Mouse (Mus musculus) kidney, embryonic 14.5 days (tissue): ENCODE results near the gene Dpy19l3. TPM values are rescaled to one million over a fixed set of nuclear protein-coding genes. Genes with fewer than 3 reads are reported as not detected.

ENCODE experiments used
- ATAC-seq: fragments of 200-750 bp; cut with Nextera tagmentation; 2 replicates; pipeline ENCODE4 v1.8.0; 2017; ENCODE audit warnings: moderate number of reproducible peaks, mild to moderate bottlenecking, moderate TSS enrichment, moderate library complexity; ENCODE audit not compliant: low FRiP score, low TSS enrichment
- H3K27ac ChIP-seq: fragments of 300-500 bp; sonication (generic); 2 replicates; pipeline ENCODE4 v1.5.1; 2014; ENCODE audit warnings: low read depth, mild to moderate bottlenecking, low read length, moderate library complexity, mixed read lengths
- H3K27me3 ChIP-seq: fragments of 300-500 bp; sonication (generic); 2 replicates; pipeline ENCODE4 v1.6.1; 2014; ENCODE audit warnings: mild to moderate bottlenecking, low read length; ENCODE audit not compliant: control insufficient read depth, insufficient read depth
- H3K36me3 ChIP-seq: fragments of 300-500 bp; sonication (generic); 2 replicates; pipeline ENCODE4 v1.6.1; 2014; ENCODE audit warnings: low read length, mixed read lengths; ENCODE audit not compliant: control insufficient read depth, insufficient read depth
- H3K4me1 ChIP-seq: fragments of 300-500 bp; sonication (generic); 2 replicates; pipeline ENCODE4 v1.6.1; 2014; ENCODE audit warnings: low read length, mixed read lengths; ENCODE audit not compliant: control insufficient read depth, insufficient read depth
- H3K4me2 ChIP-seq: fragments of 300-500 bp; sonication (generic); replicated peaks from 2 replicates; pipeline ENCODE4 v1.6.1; 2014; ENCODE audit warnings: low read depth, mild to moderate bottlenecking, low read length
- H3K4me3 ChIP-seq: fragments of 300-500 bp; sonication (generic); 2 replicates; pipeline ENCODE4 v1.5.1; 2014; ENCODE audit warnings: mild to moderate bottlenecking, low read length
- H3K9ac ChIP-seq: fragments of 300-500 bp; sonication (generic); 2 replicates; pipeline ENCODE4 v1.6.1; 2014; ENCODE audit warnings: low read depth, mild to moderate bottlenecking, low read length, moderate library complexity
- H3K9me3 ChIP-seq: fragments of 300-500 bp; sonication (generic); 2 replicates; pipeline ENCODE4 v1.6.1; 2016; ENCODE audit warnings: low read length; ENCODE audit not compliant: control insufficient read depth
- WGBS: fragments of 180-500 bp; shearing (Covaris S2); extraction: QIAGEN DNeasy Blood & Tissue Kit; methylation state at CpG from one replicate; pipeline ENCODE4 v1.1.7; 2014; 5-methylcytosine and 5-hydroxymethylcytosine counted together
- polyA plus RNA-seq: library from polyadenylated mRNA; unstranded; fragments of >200 nt; fragmentation: Nextera tagmentation; extraction: Ambion mirVana; gene quantifications from 2 replicates; pipeline ENCODE4 v1.2.1, GENCODE M21; 2014

The Dpy19l3 gene
- polyA plus RNA-seq, 1 experiment from 2014 or later: 41.3 TPM

- Histone ChIP-seq H3K4me2 (no peak overlapping the region), H3K27me3 (no peaks in the 10 kb centered on the region), H3K4me1 (no peaks in the 10 kb centered on the region), H3K36me3 (peaks cover 72% of the 10 kb centered on the region), H3K9me3 (no peaks in the 10 kb centered on the region), H3K4me3 (no peak overlapping the region), H3K27ac (no peak overlapping the region), H3K9ac (no peak overlapping the region)
- no peak for ATAC-seq
- 80% methylated on average over 6 of the region's 6 CpGs for WGBS
Measured at GRCm38 (mm10) chr7:35640072-35640471, 114.2 kb downstream of the Dpy19l3 start.

GRCm38 (mm10) chr7:35636874-35637273 lies 117.4 kb downstream of the Dpy19l3 start:
- Histone ChIP-seq H3K36me3 (peaks cover 52% of the 10 kb centered on the region), H3K4me1 (no peaks in the 10 kb centered on the region), H3K27me3 (no peaks in the 10 kb centered on the region), H3K9ac (no peak overlapping the region), H3K4me2 (no peak overlapping the region), H3K9me3 (no peaks in the 10 kb centered on the region), H3K27ac (no peak overlapping the region), H3K4me3 (no peak overlapping the region)
- ATAC-seq: no peak
- WGBS: 95% methylated on average over 9 of the region's 9 CpGs

GRCm38 (mm10) chr7:35636229-35636628 lies 118.0 kb downstream of the Dpy19l3 start:
- 66% methylated on average over 6 of the region's 6 CpGs for WGBS
- peaks cover 50% of the 10 kb centered on the region for H3K36me3 ChIP-seq

More at GRCm38 (mm10) chr7:35636229-35636628, 118.0 kb downstream of the Dpy19l3 start:
- Histone ChIP-seq H3K9ac (no peak overlapping the region), H3K4me2 (no peak overlapping the region), H3K27ac (no peak overlapping the region), H3K4me1 (no peaks in the 10 kb centered on the region), H3K27me3 (no peaks in the 10 kb centered on the region), H3K4me3 (no peak overlapping the region), H3K9me3 (no peaks in the 10 kb centered on the region)
- ATAC-seq: no peak

Other genes starting within 250 kb of the Dpy19l3 start
- 0.26 and 0.30 TPM in 2 replicates for gene Tdrd12, start 216.7 kb downstream of the Dpy19l3 start, polyA plus RNA-seq
- 63.7 and 65.5 TPM in 2 replicates for gene Nudt19, start 198.2 kb downstream of the Dpy19l3 start, polyA plus RNA-seq
- 0.17 and 0.28 TPM in 2 replicates for gene Rgs9bp, start 168.9 kb downstream of the Dpy19l3 start, polyA plus RNA-seq
- 15.0 and 37.4 TPM in 2 replicates for gene Ankrd27, start 168.2 kb downstream of the Dpy19l3 start, polyA plus RNA-seq
- 288 and 371 TPM in 2 replicates for gene Pdcd5, start 106.9 kb downstream of the Dpy19l3 start, polyA plus RNA-seq
- 15.2 and 21.7 TPM in 2 replicates for gene Zfp507, start 48.5 kb upstream of the Dpy19l3 start, polyA plus RNA-seq